Mouse (Mus musculus) lung, adult 2 months (tissue): ENCODE results near the gene Marf1.

Source experiments
- CTCF ChIP-seq: fragments of 200-500 bp; IDR thresholded peaks from 2 replicates; pipeline ENCODE4 v1.5.1; 2011; ENCODE audit warnings: mild to moderate bottlenecking, low read length, control low read depth; ENCODE audit not compliant: insufficient read depth
- POLR2A ChIP-seq: fragments of 200-500 bp; IDR thresholded peaks from 2 replicates; pipeline ENCODE4 v1.6.1; 2011; ENCODE audit warnings: low read depth, mild to moderate bottlenecking, control low read depth, low read length, borderline replicate concordance; ENCODE audit errors: extremely low read depth

GRCm38 (mm10) chr16:14091771-14092170, 71.4 kb downstream of the Marf1 start:
- TF ChIP-seq CTCF (no peak), POLR2A (no peak)
